Mouse (Mus musculus): Measurements from ENCODE around the gene Tgfbr3.

The Tgfbr3 gene

GRCm38 (mm10) chr5:107289234-107289764 is at the start of gene Tgfbr3:
TSS of gene Tgfbr3 (minus strand) at chr5:107289629.
- in situ Hi-C loops (cut with MboI, MseI) = loop anchor here (10.0 kb wide), 1 partner anchor 274 kb away; no protein-coding TSS in a partner anchor

DNA sequence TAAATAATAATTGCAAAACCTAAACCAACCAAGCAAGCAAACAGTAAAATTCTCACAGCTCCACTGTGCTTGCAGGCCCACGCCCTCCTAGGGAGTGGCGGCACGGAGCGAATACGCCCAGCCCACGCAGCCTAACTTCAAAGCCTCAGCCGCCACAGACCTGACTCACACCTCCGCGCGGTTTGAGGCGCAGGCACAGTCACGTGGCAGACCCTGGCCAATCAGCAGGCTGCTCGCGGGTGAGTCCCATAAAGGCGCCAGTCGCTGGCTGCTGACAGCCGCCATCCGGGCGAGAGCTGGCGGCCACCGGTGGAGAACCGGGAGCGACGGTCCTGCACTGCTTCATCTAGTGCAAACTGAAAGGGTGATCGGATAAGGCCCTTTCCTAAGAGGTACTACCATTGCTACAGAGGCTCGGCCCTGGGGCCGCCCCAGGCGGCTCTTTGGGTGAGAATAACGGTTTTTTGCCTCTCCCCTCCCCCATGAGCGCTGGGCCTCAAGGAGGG is 41.5 kb upstream of the Tgfbr3 start, which contains the start of gene Brdt:
Gene Brdt (plus strand): TSS at position 244 of the 506 bp plus-strand sequence.
- in situ Hi-C loops (cut with MboI, MseI) = no loop called here

- in situ Hi-C loops (cut with MboI, MseI) = no loop called here
These were observed 31.3 kb upstream of the Tgfbr3 start for GRCm38 (mm10) chr5:107320703-107321102.

DNA sequence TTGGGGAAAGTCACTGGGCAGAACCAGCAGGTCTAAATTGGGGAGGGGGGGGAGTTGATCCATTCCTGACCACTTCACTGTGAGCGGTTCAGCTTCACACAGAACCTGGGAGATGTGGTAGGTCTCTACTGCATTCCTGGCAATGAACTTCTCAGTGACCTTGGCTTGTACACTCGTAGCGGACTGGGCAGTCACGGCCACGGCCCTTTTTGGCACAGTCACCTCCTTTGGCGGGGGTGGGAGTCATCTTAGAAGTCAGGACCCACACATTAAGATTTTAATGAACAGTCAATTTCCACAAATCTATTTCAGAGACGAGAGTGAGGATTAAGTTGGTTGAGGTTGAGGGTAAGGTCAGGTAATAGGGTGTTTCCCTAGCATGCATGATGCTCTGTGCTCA is 27.7 kb upstream of the Tgfbr3 start:
- in situ Hi-C loops (cut with MboI, MseI) = loop anchor here (10.0 kb wide), 1 partner anchor 322 kb away; no protein-coding TSS in a partner anchor

DNA sequence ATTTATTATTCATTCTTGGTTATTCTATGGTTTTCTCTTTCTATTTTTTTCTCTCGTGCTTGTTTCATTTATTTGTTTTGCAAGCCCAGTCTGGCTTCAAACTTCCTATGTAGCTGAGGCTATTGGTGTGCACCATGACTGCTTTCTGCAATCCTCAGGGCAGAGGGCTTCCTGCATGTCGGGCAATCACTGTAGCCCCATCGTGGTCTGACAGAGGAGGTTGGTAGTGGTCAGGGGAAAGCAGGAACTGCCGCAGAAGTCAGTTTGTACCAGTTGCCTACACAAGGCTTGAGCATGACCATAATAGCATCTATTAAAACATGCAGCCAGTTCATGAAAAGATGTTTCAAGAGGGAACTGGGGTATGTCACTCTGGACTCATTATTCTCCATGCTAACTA is 18.0 kb upstream of the Tgfbr3 start:
- in situ Hi-C loops (cut with MboI, MseI) = loop anchor here (5.0 kb wide), 1 partner anchor 445 kb away; no protein-coding TSS in a partner anchor

- in situ Hi-C loops (cut with MboI, MseI) = no loop called here
These were observed 14.8 kb upstream of the Tgfbr3 start for GRCm38 (mm10) chr5:107304117-107304825.

DNA sequence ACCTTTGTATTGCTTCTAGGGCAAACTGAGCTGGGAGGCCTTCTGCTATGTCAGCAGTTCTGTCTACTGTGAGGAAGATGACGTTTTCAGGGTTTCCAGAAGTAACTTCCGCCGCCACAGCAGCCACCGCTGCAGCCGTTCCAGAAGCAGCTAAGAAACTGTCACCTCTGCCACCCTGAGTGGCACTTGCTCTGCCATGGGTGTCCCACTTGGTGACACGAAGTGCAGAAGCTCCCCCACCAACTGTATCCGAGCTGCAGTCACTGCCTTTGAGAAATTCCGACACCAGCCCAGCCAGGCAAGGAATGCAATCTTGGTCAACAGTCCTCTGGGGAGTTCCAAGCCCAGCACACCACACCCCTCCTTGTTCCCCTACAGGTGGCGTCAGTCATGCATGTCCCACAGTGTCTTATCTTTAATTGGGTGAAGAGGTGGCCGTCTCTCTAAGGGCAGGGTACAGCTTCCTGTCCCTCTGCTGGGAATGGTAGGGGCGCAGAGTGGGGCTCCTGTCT is 14.0 kb upstream of the Tgfbr3 start:
- in situ Hi-C loops (cut with MboI, MseI) = no loop called here

DNA sequence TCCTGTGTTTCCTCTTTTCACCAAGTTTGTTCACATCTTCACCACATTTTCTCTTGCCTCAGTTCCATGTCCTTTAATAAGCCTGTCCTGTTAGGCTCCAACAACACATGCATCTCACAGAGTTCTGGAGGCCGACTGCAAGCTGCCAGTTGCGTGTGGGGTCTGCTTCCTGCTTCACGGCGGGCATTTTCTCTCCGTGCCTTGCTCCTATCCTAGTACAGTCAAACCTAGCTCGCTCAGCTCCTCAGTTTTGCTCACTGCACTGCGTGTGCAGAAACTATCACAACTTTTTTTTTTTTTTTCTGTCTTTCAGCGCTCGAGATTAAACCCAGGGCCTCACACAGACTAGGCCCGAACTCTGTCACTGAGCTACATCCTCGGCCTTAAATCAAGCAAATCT is 9.4 kb upstream of the Tgfbr3 start:
- in situ Hi-C loops (cut with MboI, MseI) = no loop called here

- in situ Hi-C loops (cut with MboI, MseI) = no loop called here
These were observed 7.3 kb upstream of the Tgfbr3 start for GRCm38 (mm10) chr5:107296512-107297322.

- in situ Hi-C loops (cut with MboI, MseI) = no loop called here
These were observed 6.5 kb upstream of the Tgfbr3 start for GRCm38 (mm10) chr5:107295817-107296511.

- in situ Hi-C loops (cut with MboI, MseI) = no loop called here
These were observed 5.8 kb upstream of the Tgfbr3 start for GRCm38 (mm10) chr5:107295061-107295816.

DNA sequence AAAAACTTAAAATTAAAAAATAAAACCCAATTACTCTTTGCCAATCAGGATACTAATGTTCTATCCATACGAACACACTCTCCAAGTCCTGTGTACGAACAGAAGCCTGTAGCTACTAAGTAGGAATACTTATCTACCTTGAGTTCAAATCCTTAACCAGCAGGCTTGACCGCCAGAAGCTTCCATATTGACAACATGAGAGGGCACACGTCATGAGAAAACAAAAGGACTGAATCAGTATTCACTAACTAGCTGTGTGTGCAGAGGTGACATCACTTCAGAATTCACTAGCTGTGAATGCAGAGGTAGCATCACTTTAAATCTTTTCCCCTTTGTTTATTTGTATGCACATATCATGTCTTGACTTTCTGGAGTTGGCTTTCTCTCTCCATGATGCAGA is 4.6 kb upstream of the Tgfbr3 start:
- in situ Hi-C loops (cut with MboI, MseI) = loop anchor here (5.0 kb wide), 1 partner anchor 62 kb away; no protein-coding TSS in a partner anchor

GRCm38 (mm10) chr5:107289986-107290385 is 557 bp upstream of the Tgfbr3 start:
- in situ Hi-C loops (cut with MboI, MseI) = loop anchor here (5.0 to 10.0 kb wide), 2 partner anchors 58 to 275 kb away; no protein-coding TSS in a partner anchor

GRCm38 (mm10) chr5:107288427-107289233 is 799 bp downstream of the Tgfbr3 start:
- in situ Hi-C loops (cut with MboI, MseI) = loop anchor here (10.0 kb wide), 1 partner anchor 274 kb away; no protein-coding TSS in a partner anchor

DNA sequence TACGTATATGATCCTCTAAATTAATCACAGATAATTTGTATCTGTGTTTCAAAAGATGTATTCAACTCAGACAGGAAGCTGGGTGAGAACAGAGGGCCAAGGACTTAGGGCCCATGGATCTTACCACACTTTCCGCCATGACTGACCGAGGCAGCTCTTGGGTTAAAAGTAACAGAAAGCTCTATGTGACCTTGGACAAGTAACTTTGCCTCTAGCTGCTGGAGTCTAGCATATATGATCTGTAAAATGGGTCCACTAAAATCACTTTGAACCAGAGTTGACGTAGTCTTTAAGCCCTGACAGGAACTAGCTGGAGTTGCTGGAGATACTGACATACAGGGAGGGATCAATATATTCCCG is 1.5 kb downstream of the Tgfbr3 start:
- in situ Hi-C loops (cut with MboI, MseI) = loop anchor here (10.0 kb wide), 1 partner anchor 273 kb away; no protein-coding TSS in a partner anchor

GRCm38 (mm10) chr5:107287254-107287907 is 2.0 kb downstream of the Tgfbr3 start:
- in situ Hi-C loops (cut with MboI, MseI) = loop anchor here (10.0 kb wide), 1 partner anchor 273 kb away; no protein-coding TSS in a partner anchor

GRCm38 (mm10) chr5:107285563-107285962 is 3.9 kb downstream of the Tgfbr3 start:
- in situ Hi-C loops (cut with MboI, MseI) = loop anchor here (10.0 kb wide), 1 partner anchor 271 kb away; no protein-coding TSS in a partner anchor

DNA sequence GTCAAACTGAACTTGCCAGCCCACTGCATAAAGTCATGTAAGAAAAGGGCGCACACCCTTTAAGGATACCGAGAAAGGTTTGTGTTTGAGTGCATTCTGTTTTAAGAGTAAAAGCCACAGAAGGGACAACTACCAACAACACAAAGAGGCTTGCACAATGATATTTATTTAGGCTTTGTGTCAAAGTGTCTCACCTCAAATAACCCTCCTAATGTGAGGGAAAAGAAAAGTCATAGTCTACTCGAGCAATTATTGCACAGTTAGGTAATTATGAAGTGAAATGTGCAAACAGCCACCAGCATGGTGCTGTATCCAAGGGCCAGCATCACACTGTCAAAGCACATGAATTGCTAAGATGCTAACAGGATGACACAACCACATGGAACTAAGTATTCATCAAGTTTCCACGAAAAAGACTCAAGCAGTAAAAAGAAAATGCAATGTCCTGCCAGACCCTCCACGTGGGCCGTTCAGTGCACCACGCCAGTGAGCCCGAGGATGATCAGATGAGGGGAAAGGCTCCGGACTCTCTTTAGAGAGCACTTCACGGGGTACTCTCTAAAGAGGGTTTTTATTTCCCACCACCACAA is 5.4 kb downstream of the Tgfbr3 start:
- in situ Hi-C loops (cut with MboI, MseI) = loop anchor here (10.0 kb wide), 1 partner anchor 269 kb away; no protein-coding TSS in a partner anchor

All from T-helper 1 cell (primary cell).